Mouse (Mus musculus): ENCODE results near the gene Ten1.

Ten1 gene

GRCm38 (mm10) chr11:116237742-116238395, 39.2 kb downstream of the Ten1 start, which contains the start of gene Evpl:
Evpl (minus strand) TSS chr11:116238077.
- DNase-seq (ENCODE audit: low spot score), result no peak

GRCm38 (mm10) chr11:116239797-116240196, 41.1 kb downstream of the Ten1 start:
- no peak for DNase-seq (ENCODE audit: low spot score)

GRCm38 (mm10) chr11:116241744-116242235, 43.1 kb downstream of the Ten1 start:
- DNase-seq (ENCODE audit: low spot score), result no peak

GRCm38 (mm10) chr11:116244580-116244979, 45.9 kb downstream of the Ten1 start:
- no peak for DNase-seq (ENCODE audit: low spot score)

GRCm38 (mm10) chr11:116245616-116246015, 47.0 kb downstream of the Ten1 start:
- DNase-seq (ENCODE audit: low spot score), result no peak

- DNase-seq (ENCODE audit: low spot score), result no peak
Measured at GRCm38 (mm10) chr11:116247502-116248222, 49.0 kb downstream of the Ten1 start.

DNA sequence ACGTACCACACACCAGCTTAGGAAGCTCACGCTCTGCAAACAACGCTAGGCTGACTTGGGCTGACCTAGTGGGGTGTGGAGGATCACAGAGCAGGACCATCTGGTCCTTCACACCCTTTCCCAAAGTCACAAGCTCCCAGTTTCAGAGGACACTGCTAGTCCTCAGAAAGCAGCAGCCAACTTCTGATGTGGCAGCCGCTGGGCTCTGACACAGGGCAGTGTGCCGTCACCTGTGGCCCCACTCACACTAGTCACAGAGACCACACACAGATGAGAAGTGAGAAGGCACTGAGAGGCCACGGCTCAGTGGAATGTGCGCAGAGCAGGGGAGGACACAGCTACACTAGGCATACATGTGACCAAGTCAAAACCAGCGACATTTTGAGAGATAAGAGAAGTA, 52.2 kb downstream of the Ten1 start:
- DNase-seq (ENCODE audit: low spot score), result no peak

GRCm38 (mm10) chr11:116253076-116253600, 54.5 kb downstream of the Ten1 start:
- no peak for DNase-seq (ENCODE audit: low spot score)

GRCm38 (mm10) chr11:116254627-116255026, 56.0 kb downstream of the Ten1 start:
- no peak for DNase-seq (ENCODE audit: low spot score)

DNA sequence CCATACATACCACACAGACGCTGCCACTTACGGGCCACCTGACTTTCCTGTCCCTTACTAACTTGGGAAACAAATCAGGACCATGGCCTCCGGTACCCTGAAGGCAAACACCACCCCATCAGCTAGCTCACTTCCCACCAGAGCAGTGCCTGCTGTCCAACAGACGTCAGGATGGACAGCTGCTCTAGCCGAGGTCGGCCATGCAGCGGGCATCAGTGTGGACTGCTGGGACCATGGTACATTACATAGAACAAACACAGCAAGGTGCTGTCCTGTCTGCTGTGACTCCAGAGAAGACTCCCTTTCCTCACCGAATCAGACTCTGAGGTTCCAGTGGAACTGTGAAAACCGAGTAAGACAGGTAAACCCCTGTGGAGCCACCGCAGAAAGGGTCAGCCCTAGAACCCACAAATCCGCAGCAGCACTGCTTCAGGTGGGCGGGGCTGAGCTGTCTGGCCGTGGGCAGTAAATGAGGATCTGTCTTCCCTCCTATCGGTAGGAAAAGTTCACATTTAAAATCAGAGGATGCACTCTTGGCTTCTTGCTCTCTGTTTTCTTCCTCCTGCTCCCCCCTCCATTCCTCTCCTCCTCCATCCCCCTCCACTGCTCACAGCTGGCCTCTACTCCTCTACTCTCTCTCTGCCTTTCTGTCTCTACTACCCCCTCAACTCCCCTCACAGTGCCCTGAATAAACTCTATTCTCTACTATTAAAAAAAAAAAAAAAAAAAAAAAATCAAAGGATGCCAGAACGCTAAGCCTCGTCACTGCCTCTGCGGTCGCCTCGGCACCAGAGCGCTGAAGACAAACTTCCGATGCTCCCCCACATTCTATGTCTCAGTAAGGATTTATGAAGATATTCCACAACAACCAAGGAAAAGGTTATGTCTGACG, 56.7 kb downstream of the Ten1 start:
- no peak for DNase-seq (ENCODE audit: low spot score)

DNA sequence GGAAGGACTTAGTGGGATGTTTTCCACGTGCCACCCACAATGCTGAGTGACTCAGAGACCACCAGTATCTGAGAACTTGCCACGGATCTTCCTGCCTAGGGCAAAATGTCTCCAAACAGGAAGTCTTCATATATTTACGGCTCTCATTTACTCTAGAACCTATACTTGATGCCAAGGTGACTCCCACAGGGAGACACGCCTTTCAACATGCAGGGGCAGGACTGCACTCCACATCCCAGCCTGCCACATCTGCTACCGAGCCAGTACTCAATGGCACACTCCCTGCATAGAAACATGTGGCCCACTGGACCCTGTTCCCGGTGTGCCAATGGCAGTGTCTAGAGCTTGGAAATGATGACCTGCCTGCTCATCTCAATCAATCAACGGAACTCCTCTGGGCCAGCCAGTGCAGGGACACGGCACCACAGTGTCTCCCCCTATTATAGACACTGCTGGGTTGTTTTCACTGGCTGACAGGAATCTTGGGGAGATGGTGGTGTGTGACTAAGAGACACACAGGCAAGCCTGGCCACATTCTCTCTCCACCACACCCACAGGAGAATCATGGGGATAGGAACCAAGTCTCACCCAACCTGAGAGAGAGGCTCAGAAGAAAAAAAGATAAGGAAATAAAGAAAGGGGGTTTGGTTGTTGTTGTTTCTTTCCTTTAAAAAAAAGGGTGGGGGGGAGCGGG, 57.5 kb downstream of the Ten1 start:
- DNase-seq (ENCODE audit: low spot score), result no peak

DNA sequence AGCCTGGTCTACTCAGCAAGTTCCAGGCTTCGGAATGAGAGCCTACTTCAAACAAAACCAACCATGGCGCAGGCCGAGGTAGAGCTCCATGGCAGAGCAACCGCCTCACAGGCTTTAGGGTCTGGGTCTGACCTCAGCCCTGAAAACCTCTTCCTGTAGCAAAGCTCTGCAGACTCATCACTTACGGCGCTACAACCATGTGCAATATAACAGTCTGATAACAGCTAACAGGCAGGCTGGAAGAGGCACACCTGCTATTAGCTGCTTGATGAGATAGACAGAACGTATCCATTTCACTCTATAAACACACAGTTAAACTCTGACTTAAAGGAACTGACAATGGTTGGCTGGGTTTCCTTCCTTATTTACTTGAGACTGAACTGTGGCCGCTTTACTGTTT, 60.8 kb downstream of the Ten1 start:
- DNase-seq (ENCODE audit: low spot score), result no peak

DNA sequence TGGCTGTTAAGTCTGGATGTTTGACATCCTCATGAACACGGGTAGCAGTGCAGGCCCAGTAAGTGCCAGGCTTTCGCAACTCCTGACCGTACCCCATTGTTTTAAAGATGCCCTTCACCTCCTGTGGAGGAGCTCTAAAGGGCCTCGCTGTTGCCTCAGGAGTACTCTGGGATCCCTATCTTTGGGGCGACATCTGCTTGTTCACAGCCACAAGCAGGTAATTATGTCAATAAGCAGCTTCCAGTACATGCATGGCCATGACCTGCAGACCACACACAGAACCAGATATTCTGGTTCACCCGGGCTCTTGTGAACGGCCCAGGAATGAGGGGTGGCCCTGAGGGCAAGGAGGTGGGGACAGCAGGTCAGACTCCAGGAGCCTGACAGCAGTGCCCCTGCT, 61.6 kb downstream of the Ten1 start:
- DNase-seq (ENCODE audit: low spot score), result no peak
